8 mouse cellular contexts compared by ENCODE assay signal in the genomic region with DNA sequence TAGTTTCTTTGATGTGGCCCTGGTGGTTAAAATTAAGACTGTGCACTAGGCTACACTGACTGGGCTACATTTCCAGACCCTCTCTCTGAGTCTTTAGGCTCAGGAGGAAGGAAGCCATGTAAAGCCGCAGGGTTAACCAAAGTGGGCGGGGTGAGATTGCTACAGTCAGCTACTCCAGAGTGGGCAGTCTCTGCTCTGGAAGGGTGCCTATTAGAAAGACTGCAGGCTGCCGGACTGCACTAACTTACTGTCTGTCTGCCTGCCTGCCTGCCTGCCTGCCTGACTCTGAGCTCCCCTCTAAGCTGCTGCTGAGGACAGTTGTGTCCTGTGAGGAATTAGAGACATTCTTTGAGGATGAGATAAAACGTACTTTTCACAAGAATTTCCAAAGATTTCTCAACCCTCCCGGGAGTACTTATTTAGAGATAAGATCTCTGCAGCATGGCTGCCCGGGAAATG. TPM values are rescaled to one million over a fixed set of nuclear protein-coding genes. Genes with fewer than 3 reads are reported as not detected.
DNase-seq lines count a peak whose midpoint lies in the region; ATAC-seq lines count a peak whose summit lies in the region.

No protein-coding gene starts in this region.

- no peaks in the 10 kb centered on the region for H3K36me3 ChIP-seq in hindbrain, embryonic 11.5 days (ENCODE audit: control insufficient read depth, insufficient read depth, low read length)
- peaks cover 22% of the 10 kb centered on the region for H3K36me3 ChIP-seq in hindbrain, embryonic 10.5 days
- no peaks in the 10 kb centered on the region; the same call in 1 of the 2 replicates for H3K36me3 ChIP-seq in limb, embryonic 11.5 days (ENCODE audit: control insufficient read depth, insufficient read depth, low read length)

- H3K9me3 ChIP-seq in hindbrain, embryonic 11.5 days (ENCODE audit: control insufficient read depth, low read length), result no peaks in the 10 kb centered on the region
- H3K9me3 ChIP-seq in hindbrain, embryonic 10.5 days, result no peaks in the 10 kb centered on the region
- no peaks in the 10 kb centered on the region for H3K9me3 ChIP-seq in limb, embryonic 11.5 days (ENCODE audit: control insufficient read depth, low read length)

- H3K27ac ChIP-seq in hindbrain, embryonic 11.5 days (ENCODE audit: low read depth, low read length), result no peak overlapping the region
- no peak overlapping the region for H3K27ac ChIP-seq in hindbrain, embryonic 10.5 days
- H3K27ac ChIP-seq in limb, embryonic 11.5 days (replicated peaks; ENCODE audit: low read depth, low read length), result no peak overlapping the region

- peak; percentile 26 for DNase-seq in hindbrain, embryonic 11.5 days (ENCODE audit: low spot score)
- no peak for DNase-seq in hindbrain, embryonic 10.5 days (ENCODE audit: low spot score)
- DNase-seq in heart, adult 9 months (ENCODE audit: low spot score in 2 of 2), result peak; percentile 52 to 66
- peak; percentile 64 for DNase-seq in limb, embryonic 11.5 days (ENCODE audit: low spot score)
- DNase-seq in naive thymus-derived CD4-positive, alpha-beta T cell, adult 2 months (ENCODE audit: low read depth), result peak; percentile 52
- DNase-seq in frontal cortex, postnatal 10 days (ENCODE audit: low spot score in 2 of 2), result no peak
- no peak for DNase-seq in layer of hippocampus, postnatal 14 days (ENCODE audit: low spot score in 2 of 2)

- 32% methylated on average over 6 of the region's 6 CpGs for WGBS in hindbrain, embryonic 11.5 days
- 40% methylated on average over 6 of the region's 6 CpGs for WGBS in hindbrain, embryonic 10.5 days
- 11% methylated on average over 6 of the region's 6 CpGs for WGBS in limb, embryonic 11.5 days

- H3K4me3 ChIP-seq in hindbrain, embryonic 11.5 days (ENCODE audit: low read depth, low read length), result no peak overlapping the region
- no peak overlapping the region for H3K4me3 ChIP-seq in hindbrain, embryonic 10.5 days
- H3K4me3 ChIP-seq in limb, embryonic 11.5 days (ENCODE audit: low read depth, low read length), result no peak overlapping the region

- H3K4me2 ChIP-seq in hindbrain, embryonic 11.5 days (replicated peaks; ENCODE audit: low read depth, low read length), result no peak overlapping the region
- H3K4me2 ChIP-seq in limb, embryonic 11.5 days (ENCODE audit: low read depth, severe bottlenecking), result no peak overlapping the region; the same call in 1 of the 2 replicates

- H3K27me3 ChIP-seq in hindbrain, embryonic 11.5 days (ENCODE audit: control insufficient read depth, insufficient read depth, low read length), result no peaks in the 10 kb centered on the region
- H3K27me3 ChIP-seq in hindbrain, embryonic 10.5 days (ENCODE audit: insufficient read depth, poor library complexity, severe bottlenecking), result no peaks in the 10 kb centered on the region
- H3K27me3 ChIP-seq in limb, embryonic 11.5 days (ENCODE audit: control insufficient read depth, insufficient read depth, low read length), result no peaks in the 10 kb centered on the region

- no peaks in the 10 kb centered on the region; the same call in 1 of the 2 replicates for H3K4me1 ChIP-seq in hindbrain, embryonic 11.5 days (replicated peaks; ENCODE audit: control insufficient read depth, insufficient read depth, low read length)
- H3K4me1 ChIP-seq in hindbrain, embryonic 10.5 days (replicated peaks), result peaks cover 52% of the 10 kb centered on the region
- H3K4me1 ChIP-seq in limb, embryonic 11.5 days (ENCODE audit: control insufficient read depth, insufficient read depth, low read length), result peaks cover 21% of the 10 kb centered on the region

- H3K9ac ChIP-seq in hindbrain, embryonic 11.5 days (ENCODE audit: low read depth, low read length), result no peak overlapping the region
- H3K9ac ChIP-seq in limb, embryonic 11.5 days (ENCODE audit: low read length), result no peak overlapping the region

- no peak for ATAC-seq in hindbrain, embryonic 11.5 days (ENCODE audit: low FRiP score)
- ATAC-seq in activated CD4-positive, CD25-positive, alpha-beta regulatory T cell, adult 4 months, result peak; percentile 68
- peak; percentile 81 for ATAC-seq in limb, embryonic 11.5 days (ENCODE audit: insufficient number of reproducible peaks, low FRiP score, low TSS enrichment, low read depth)

RNA-seq across cellular contexts. Expression of a gene that starts 30.5 kb away (rescaled TPM):
- polyA plus RNA-seq in hindbrain, embryonic 11.5 days (2014; fragmentation: Nextera tagmentation; extraction: Ambion mirVana), result 61.6 and 66.6 TPM in 2 replicates
- polyA plus RNA-seq in hindbrain, embryonic 10.5 days (2016; fragmentation: Nextera tagmentation; extraction: Ambion mirVana), result 59.1 and 61.3 TPM in 2 replicates
- 10 to 100 TPM; 63.5 to 71.6 TPM for polyA plus RNA-seq in activated CD4-positive, CD25-positive, alpha-beta regulatory T cell, adult 4 months (2017; shearing (Covaris generic))
- 70.9 and 75.3 TPM in 2 replicates for polyA plus RNA-seq in limb, embryonic 11.5 days (2014; fragmentation: Nextera tagmentation; extraction: Ambion mirVana)
- 10 to 100 TPM; 32.6 to 39.3 TPM for total RNA-seq in layer of hippocampus, postnatal 14 days (2021)

Comparison
In these comparisons a context has a peak if more than half of its experiments do, and no peak if none do; other contexts are left out.
1. DNase-seq: peak in hindbrain, embryonic 11.5 days (single experiment), heart, adult 9 months (2 of 2), limb, embryonic 11.5 days (single experiment) and naive thymus-derived CD4-positive, alpha-beta T cell, adult 2 months (single experiment); none in hindbrain, embryonic 10.5 days (single experiment), frontal cortex, postnatal 10 days (0 of 2) and layer of hippocampus, postnatal 14 days (0 of 2).